ENCODE assay signal across 16 mouse cellular contexts in the genomic region with DNA sequence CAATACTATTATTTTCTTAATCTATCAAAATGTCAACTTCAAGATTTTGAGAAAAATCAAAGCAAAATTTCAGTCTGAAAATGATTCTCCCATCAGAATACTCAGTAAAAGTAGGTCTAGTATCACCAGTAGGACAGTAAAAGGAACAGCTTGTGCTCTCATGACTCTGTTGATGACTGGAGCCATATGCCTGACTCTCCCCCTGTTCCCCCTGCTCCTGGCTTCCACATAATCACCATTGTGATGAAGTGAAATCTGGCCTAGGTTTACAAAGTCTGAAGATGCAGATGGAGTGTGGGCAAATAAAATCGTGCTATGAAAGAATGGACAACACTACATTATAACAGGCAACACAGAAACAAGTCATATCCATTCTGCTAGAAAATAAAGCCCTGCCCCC.
"Had no signal": no experiment of that assay in that cellular context is flagged by ENCODE, and none has a peak within 500 bp of the region (broad histone marks: within the 10 kb centered on the region; RNA-seq: fewer than 3 reads in every experiment).

No protein-coding gene starts in this region.

- H3K27ac ChIP-seq: kidney, postnatal 0 days; layer of hippocampus, adult 2 months; liver, embryonic 13.5 days; stomach, postnatal 0 days had no signal

- H3K27me3 ChIP-seq: liver, embryonic 13.5 days; megakaryocyte, embryonic 14.5 days had no signal

- H3K9ac ChIP-seq: liver, embryonic 13.5 days had no signal

- H3K9me3 ChIP-seq: liver, embryonic 13.5 days; megakaryocyte, embryonic 14.5 days had no signal

- DNase-seq: kidney, adult 2 months; kidney, postnatal 25 days; layer of hippocampus, adult 9-11 months; liver, embryonic 13.5 days; lung, adult 2 months; right cerebral cortex, adult 18-20 months; right cerebral cortex, postnatal 14 days; right cerebral cortex, postnatal 4 days; thymus, adult 2 months; thymus, postnatal 14 days; thymus, postnatal 4 days had no signal

- H3K4me3 ChIP-seq: layer of hippocampus, adult 2 months; liver, embryonic 13.5 days; megakaryocyte, embryonic 14.5 days had no signal

- H3K4me2 ChIP-seq: liver, embryonic 13.5 days; midbrain, embryonic 11.5 days had no signal

- H3K4me1 ChIP-seq: liver, embryonic 13.5 days; megakaryocyte, embryonic 14.5 days had no signal

- H3K36me3 ChIP-seq: liver, embryonic 13.5 days had no signal
